Mouse (Mus musculus) intestine, embryonic 14.5 days (tissue): ENCODE data around the gene Tns3. TPM values are rescaled to one million over a fixed set of nuclear protein-coding genes. Genes with fewer than 3 reads are reported as not detected.
A peak's percentile ranks its signal among the peaks of the same experiment; 100 is the strongest.

Experiments used
- ATAC-seq: fragments of 200-750 bp; cut with Nextera tagmentation; replicated peaks from 2 replicates; pipeline ENCODE4 v1.8.0; 2017; ENCODE audit warnings: low read depth, moderate number of reproducible peaks, moderate TSS enrichment, moderate library complexity; ENCODE audit not compliant: low FRiP score, low TSS enrichment
- DNase-seq: peaks from one replicate; pipeline ENCODE4 v3.0.0-alpha.2; 2018; ENCODE audit warnings: low spot score
- H3K27ac ChIP-seq: fragments of 300-500 bp; sonication (generic); 2 replicates; pipeline ENCODE4 v1.5.1; 2014; ENCODE audit warnings: low read depth, mild to moderate bottlenecking, control low read depth
- H3K27me3 ChIP-seq: fragments of 300-500 bp; sonication (generic); replicated peaks from 2 replicates; pipeline ENCODE4 v1.6.1; 2014; ENCODE audit warnings: low read length, control low read depth; ENCODE audit not compliant: control insufficient read depth, insufficient read depth
- H3K36me3 ChIP-seq: fragments of 300-500 bp; sonication (generic); 2 replicates; pipeline ENCODE4 v1.6.1; 2014; ENCODE audit warnings: low read length, control low read depth; ENCODE audit not compliant: control insufficient read depth, insufficient read depth
- H3K4me1 ChIP-seq: fragments of 300-500 bp; sonication (generic); replicated peaks from 2 replicates; pipeline ENCODE4 v1.6.1; 2014; ENCODE audit warnings: low read length, control low read depth, mixed read lengths; ENCODE audit not compliant: control insufficient read depth, insufficient read depth
- H3K4me2 ChIP-seq: fragments of 300-500 bp; sonication (generic); 2 replicates; pipeline ENCODE4 v1.6.1; 2014; ENCODE audit warnings: low read length
- H3K4me3 ChIP-seq: fragments of 300-500 bp; sonication (generic); 2 replicates; pipeline ENCODE4 v1.5.1; 2014; ENCODE audit warnings: low read depth, low read length, control low read depth, mixed read lengths
- H3K9ac ChIP-seq: fragments of 300-500 bp; sonication (generic); 2 replicates; pipeline ENCODE4 v1.6.1; 2014; ENCODE audit warnings: mild to moderate bottlenecking, low read length
- H3K9me3 ChIP-seq: fragments of 300-500 bp; sonication (generic); 2 replicates; pipeline ENCODE4 v1.6.1; 2016; ENCODE audit warnings: low read length, control low read depth; ENCODE audit not compliant: control insufficient read depth
- WGBS: fragments of 180-500 bp; shearing (Covaris S2); extraction: QIAGEN DNeasy Blood & Tissue Kit; methylation state at CpG from one replicate; pipeline ENCODE4 v1.1.7; 2014; 5-methylcytosine and 5-hydroxymethylcytosine counted together
- polyA plus RNA-seq: library from polyadenylated mRNA; unstranded; fragments of >200 nt; fragmentation: Nextera tagmentation; extraction: Ambion mirVana; gene quantifications from 2 replicates; pipeline ENCODE4 v1.2.1, GENCODE M21; 2014

The Tns3 gene
- polyA plus RNA-seq, 1 experiment from 2014 or later, result 25.7 TPM

GRCm38 (mm10) chr11:8675701-8676474 is 11.6 kb upstream of the Tns3 start:
- no peak for DNase-seq
- ATAC-seq, result no peak
- Histone ChIP-seq H3K27ac (no peak overlapping the region), H3K9me3 (no peaks in the 10 kb centered on the region), H3K4me2 (no peak overlapping the region), H3K4me1 (peaks cover 12% of the 10 kb centered on the region), H3K4me3 (no peak overlapping the region), H3K36me3 (no peaks in the 10 kb centered on the region), H3K9ac (no peak overlapping the region), H3K27me3 (no peaks in the 10 kb centered on the region)
- 75% methylated on average over 6 of the region's 6 CpGs for WGBS

- no peaks in the 10 kb centered on the region for H3K9me3 ChIP-seq
- H3K36me3 ChIP-seq, result no peaks in the 10 kb centered on the region
- ATAC-seq (no peak), DNase-seq (no peak)
- peaks cover 9% of the 10 kb centered on the region for H3K4me1 ChIP-seq
- 70% methylated on average over 3 of the region's 3 CpGs for WGBS
- H3K27me3 ChIP-seq, result no peaks in the 10 kb centered on the region
- no peak overlapping the region for H3K27ac ChIP-seq
- no peak overlapping the region for H3K9ac ChIP-seq
- H3K4me2 ChIP-seq, result no peak overlapping the region
- H3K4me3 ChIP-seq, result no peak overlapping the region
These were observed 10.3 kb upstream of the Tns3 start for GRCm38 (mm10) chr11:8674549-8675149.

GRCm38 (mm10) chr11:8671698-8672097 is 7.4 kb upstream of the Tns3 start:
- H3K9me3 ChIP-seq, result 0 out of 2 replicates have a peak, but pooled peaks cover 2% of the 10 kb centered on the region
- DNase-seq, result no peak
- 79% methylated on average over 4 of the region's 4 CpGs for WGBS

GRCm38 (mm10) chr11:8669138-8669537 is 4.8 kb upstream of the Tns3 start:
- H3K36me3 ChIP-seq, result no peaks in the 10 kb centered on the region
- 0 out of 2 replicates have a peak, but pooled peaks cover 2% of the 10 kb centered on the region for H3K9me3 ChIP-seq
- H3K27ac ChIP-seq, result no peak overlapping the region
- H3K9ac ChIP-seq, result no peak overlapping the region
- no peak overlapping the region for H3K4me2 ChIP-seq
- no peak for DNase-seq
- 84% methylated on average over 2 of the region's 2 CpGs for WGBS
- no peaks in the 10 kb centered on the region for H3K27me3 ChIP-seq
- ATAC-seq, result no peak
- peaks cover 7% of the 10 kb centered on the region for H3K4me1 ChIP-seq
- H3K4me3 ChIP-seq, result no peak overlapping the region

More at GRCm38 (mm10) chr11:8671698-8672097, 7.4 kb upstream of the Tns3 start:
- Histone ChIP-seq H3K4me1 (peaks cover 6% of the 10 kb centered on the region), H3K27me3 (no peaks in the 10 kb centered on the region), H3K9ac (no peak overlapping the region), H3K27ac (no peak overlapping the region), H3K4me2 (no peak overlapping the region), H3K36me3 (no peaks in the 10 kb centered on the region), H3K4me3 (no peak overlapping the region)
- ATAC-seq, result no peak

DNA sequence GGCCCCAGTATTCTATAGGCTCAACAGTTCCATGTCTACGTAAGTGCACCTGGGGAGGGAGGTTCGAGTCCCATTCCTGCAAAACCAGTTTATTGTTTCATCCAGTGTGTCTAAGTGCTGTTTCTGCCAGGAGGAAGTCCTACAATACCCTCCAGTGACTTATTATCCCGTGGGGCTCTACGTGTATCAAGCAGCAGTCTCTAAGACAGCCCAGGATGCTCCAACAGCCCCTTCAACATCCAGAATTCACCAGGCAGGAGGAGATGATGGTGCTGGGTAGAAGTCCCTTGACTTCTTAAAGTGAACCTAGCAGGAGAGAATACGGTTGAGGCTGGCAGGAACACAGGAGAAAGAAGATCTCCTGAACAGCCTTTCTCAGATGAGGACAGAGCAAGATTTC is 462 bp upstream of the Tns3 start:
- DNase-seq, result no peak
- H3K27ac ChIP-seq, result peak overlapping the region; percentile 97; the same call in 1 of the 2 replicates
- 0 out of 2 replicates have a peak, but pooled peaks cover 2% of the 10 kb centered on the region for H3K9me3 ChIP-seq
- H3K36me3 ChIP-seq, result peaks cover 11% of the 10 kb centered on the region; the same call in 1 of the 2 replicates
- 48% methylated on average over 5 of the region's 5 CpGs for WGBS
- peak overlapping the region; percentile 85 for H3K4me3 ChIP-seq
- peak overlapping the region; percentile 97 for H3K9ac ChIP-seq
- peaks cover 35% of the 10 kb centered on the region for H3K4me1 ChIP-seq
- no peaks in the 10 kb centered on the region for H3K27me3 ChIP-seq
- no peak for ATAC-seq
- peak overlapping the region; percentile 74 for H3K4me2 ChIP-seq

DNA sequence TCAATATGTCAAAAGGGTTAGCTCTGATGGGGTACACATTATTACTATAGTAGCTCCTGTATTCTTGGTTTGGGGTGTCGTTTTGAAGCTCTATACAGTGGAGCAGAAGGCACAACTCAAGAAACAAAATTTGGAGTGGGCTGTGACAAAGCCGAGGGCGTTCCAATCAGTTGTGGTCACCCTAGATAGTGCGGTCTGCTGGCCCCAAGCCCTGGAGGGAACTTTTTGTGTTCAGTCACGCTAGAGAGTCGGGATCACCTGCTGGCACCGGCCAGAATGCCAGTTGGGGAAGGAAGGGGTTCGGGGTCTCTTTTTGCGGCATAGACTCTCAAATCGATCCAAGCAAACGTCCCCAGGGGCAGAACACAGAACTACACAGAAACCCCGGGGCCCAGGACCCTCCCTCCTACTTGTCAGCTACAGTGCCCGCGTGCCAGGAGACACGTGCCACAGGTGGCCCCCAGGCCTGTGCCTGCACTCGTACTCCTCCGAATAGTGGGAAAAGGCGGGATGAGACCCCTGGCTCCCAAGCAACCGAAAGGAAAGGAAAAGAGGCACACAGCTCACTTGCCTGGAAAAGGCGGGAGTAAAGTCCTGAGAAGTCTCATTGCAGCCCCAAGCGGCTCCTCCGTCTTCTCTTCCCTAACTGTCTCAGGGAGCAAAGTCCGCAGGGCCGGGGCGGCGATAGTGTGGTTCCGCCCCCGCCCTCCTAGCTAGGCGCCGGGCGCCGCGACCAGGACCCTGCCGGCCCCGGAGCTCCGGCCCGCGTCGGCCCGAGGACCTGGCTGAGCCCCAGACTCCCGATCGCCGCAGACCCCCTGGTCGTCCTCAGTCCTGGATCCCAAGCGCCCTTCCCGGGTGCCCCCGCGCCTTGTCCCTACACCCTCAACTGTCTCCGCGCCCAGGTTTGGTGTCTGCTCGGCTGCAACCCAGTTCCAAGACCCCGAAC is 617 bp downstream of the Tns3 start:
- peaks cover 11% of the 10 kb centered on the region; the same call in 1 of the 2 replicates for H3K36me3 ChIP-seq
- H3K9me3 ChIP-seq, result 0 out of 2 replicates have a peak, but pooled peaks cover 2% of the 10 kb centered on the region
- WGBS, result under 1% methylated on average over 52 of the region's 52 CpGs
- ATAC-seq (peak; percentile 92), DNase-seq (peak; percentile 91)
- peak overlapping the region; percentile 85 for H3K4me3 ChIP-seq
- H3K27me3 ChIP-seq, result no peaks in the 10 kb centered on the region
- peak overlapping the region; percentile 97 for H3K9ac ChIP-seq
- peaks cover 46% of the 10 kb centered on the region for H3K4me1 ChIP-seq
- H3K27ac ChIP-seq, result peak overlapping the region; percentile 97
- peak overlapping the region; percentile 74 for H3K4me2 ChIP-seq

DNA sequence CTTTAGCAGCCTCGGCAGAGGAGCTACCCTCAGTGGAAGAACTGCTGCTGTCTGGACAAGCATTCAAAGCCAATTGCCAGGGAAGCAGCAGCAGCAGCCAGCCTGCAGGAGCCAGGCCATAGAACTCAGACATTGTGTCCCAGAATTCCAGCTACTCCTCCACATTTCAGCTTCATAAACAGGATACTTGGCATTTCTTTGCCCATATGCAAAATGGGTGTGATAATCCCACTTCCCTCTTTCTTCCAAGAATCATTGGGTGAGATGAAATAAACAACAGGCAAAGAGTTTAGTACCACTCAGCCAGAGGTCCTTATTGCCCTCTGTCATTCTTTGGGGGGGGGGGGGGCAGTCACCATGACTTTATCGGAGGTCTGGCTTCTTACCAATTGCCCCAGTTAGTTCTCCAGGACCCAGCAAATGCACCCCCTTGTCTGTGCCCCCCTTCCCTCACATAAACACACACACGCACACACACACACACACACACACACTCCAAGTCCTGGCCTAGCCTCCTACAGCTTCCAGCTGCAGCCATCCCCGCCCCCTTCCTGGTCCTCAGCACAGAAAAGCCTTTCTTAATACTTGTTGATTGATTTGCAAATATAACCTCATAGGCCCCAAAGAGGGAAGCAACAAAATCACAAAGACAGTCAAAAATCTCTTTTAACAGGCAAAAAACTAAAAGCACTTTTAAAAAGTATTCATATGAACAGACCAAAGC is 1.5 kb downstream of the Tns3 start:
- peak overlapping the region; percentile 85 for H3K4me3 ChIP-seq
- peak overlapping the region; percentile 74 for H3K4me2 ChIP-seq
- DNase-seq (no peak), ATAC-seq (no peak)
- no peaks in the 10 kb centered on the region for H3K27me3 ChIP-seq
- H3K4me1 ChIP-seq, result peaks cover 51% of the 10 kb centered on the region
- H3K9ac ChIP-seq, result peak overlapping the region; percentile 97
- no peaks in the 10 kb centered on the region; the same call in 1 of the 2 replicates for H3K9me3 ChIP-seq
- peak overlapping the region; percentile 97 for H3K27ac ChIP-seq
- WGBS, result 17% methylated on average over 4 of the region's 4 CpGs
- H3K36me3 ChIP-seq, result peaks cover 11% of the 10 kb centered on the region; the same call in 1 of the 2 replicates
